Mouse (Mus musculus): ENCODE data around the gene Htr3a.

The Htr3a gene

GRCm38 (mm10) chr9:48910885-48911537 is at the start of gene Htr3a:
Gene Htr3a (minus strand): TSS chr9:48911099.
- in situ Hi-C loops (cut with MseI, MboI) = no loop called here

GRCm38 (mm10) chr9:48947565-48947964 is 36.7 kb upstream of the Htr3a start:
- in situ Hi-C loops (cut with MseI, MboI) = no loop called here

- in situ Hi-C loops (cut with MseI, MboI) = no loop called here
These were observed 31.4 kb upstream of the Htr3a start for GRCm38 (mm10) chr9:48942349-48942748.

GRCm38 (mm10) chr9:48929436-48929835 is 18.5 kb upstream of the Htr3a start:
- in situ Hi-C loops (cut with MseI, MboI) = no loop called here

- in situ Hi-C loops (cut with MseI, MboI) = no loop called here
These were observed 17.9 kb upstream of the Htr3a start for GRCm38 (mm10) chr9:48928781-48929180.

- in situ Hi-C loops (cut with MseI, MboI) = no loop called here
These were observed 5.3 kb upstream of the Htr3a start for GRCm38 (mm10) chr9:48916011-48916788.

- in situ Hi-C loops (cut with MseI, MboI) = no loop called here
These were observed 6.5 kb downstream of the Htr3a start for GRCm38 (mm10) chr9:48904421-48904820.

GRCm38 (mm10) chr9:48903766-48904165 is 7.1 kb downstream of the Htr3a start:
- in situ Hi-C loops (cut with MseI, MboI) = no loop called here

- in situ Hi-C loops (cut with MseI, MboI) = loop anchor here in 1 of 2 experiments (10.0 kb wide), 1 partner anchor 254 kb away; no protein-coding TSS in a partner anchor
These were observed 12.3 kb downstream of the Htr3a start for GRCm38 (mm10) chr9:48898551-48898950.

GRCm38 (mm10) chr9:48895819-48896536 is 14.9 kb downstream of the Htr3a start:
- in situ Hi-C loops (cut with MseI, MboI) = loop anchor here in 1 of 2 experiments (10.0 kb wide), 1 partner anchor 251 kb away; no protein-coding TSS in a partner anchor

- in situ Hi-C loops (cut with MseI, MboI) = loop anchor here in 1 of 2 experiments (10.0 kb wide), 1 partner anchor 250 kb away; no protein-coding TSS in a partner anchor
These were observed 16.1 kb downstream of the Htr3a start for GRCm38 (mm10) chr9:48894755-48895154.

GRCm38 (mm10) chr9:48893986-48894385 is 16.9 kb downstream of the Htr3a start:
- in situ Hi-C loops (cut with MseI, MboI) = loop anchor here in 1 of 2 experiments (10.0 kb wide), 1 partner anchor 249 kb away; no protein-coding TSS in a partner anchor

GRCm38 (mm10) chr9:48889093-48889492 is 21.8 kb downstream of the Htr3a start:
- in situ Hi-C loops (cut with MseI, MboI) = no loop called here

- in situ Hi-C loops (cut with MseI, MboI) = no loop called here
These were observed 38.0 kb downstream of the Htr3a start for GRCm38 (mm10) chr9:48872896-48873295.

- in situ Hi-C loops (cut with MseI, MboI) = no loop called here
These were observed 44.3 kb downstream of the Htr3a start for GRCm38 (mm10) chr9:48866523-48867121.

GRCm38 (mm10) chr9:48865235-48865634 is 45.7 kb downstream of the Htr3a start:
- in situ Hi-C loops (cut with MseI, MboI) = no loop called here

GRCm38 (mm10) chr9:48861481-48861880 is 49.4 kb downstream of the Htr3a start:
- in situ Hi-C loops (cut with MseI, MboI) = no loop called here

GRCm38 (mm10) chr9:48860526-48860845 is 50.4 kb downstream of the Htr3a start:
- in situ Hi-C loops (cut with MseI, MboI) = no loop called here

- in situ Hi-C loops (cut with MseI, MboI) = loop anchor here in 1 of 2 experiments (5.0 kb wide), 1 partner anchor 218 kb away; no protein-coding TSS in a partner anchor
These were observed 50.9 kb downstream of the Htr3a start for GRCm38 (mm10) chr9:48859828-48860525.

- in situ Hi-C loops (cut with MseI, MboI) = loop anchor here in 1 of 2 experiments (5.0 kb wide), 1 partner anchor 216 kb away; no protein-coding TSS in a partner anchor
These were observed 53.0 kb downstream of the Htr3a start for GRCm38 (mm10) chr9:48857944-48858343.

GRCm38 (mm10) chr9:48856240-48856639 is 54.7 kb downstream of the Htr3a start:
- in situ Hi-C loops (cut with MseI, MboI) = loop anchor here in 1 of 2 experiments (5.0 kb wide), 1 partner anchor 214 kb away; no protein-coding TSS in a partner anchor

All from mouse trophoblast stem cell (cell line).